Mouse (Mus musculus) monocyte, adult 2 months (primary cell): ENCODE results near the gene Morc3.
"Not testable (repeated sequence)": the region's sequence is repeated elsewhere in the genome, so short reads cannot be mapped to it uniquely, and the experiment has no call there.

Experiments used
- DNase-seq, 2 experiments: peaks; one replicate each; pipeline ENCODE4 v3.0.0; 2022; ENCODE audit warnings: low spot score in 2 of 2, low read depth in 1 of 2

Morc3 gene

GRCm38 (mm10) chr16:93818691-93819324 lies 13.1 kb upstream of the Morc3 start:
- peak in 1 of 2 experiments; percentile 10 for DNase-seq

- no peak for DNase-seq
These were observed 12.6 kb upstream of the Morc3 start for GRCm38 (mm10) chr16:93819325-93819696.

GRCm38 (mm10) chr16:93820040-93820439 lies 11.9 kb upstream of the Morc3 start:
- no peak for DNase-seq

GRCm38 (mm10) chr16:93821706-93822105 lies 10.2 kb upstream of the Morc3 start:
- no peak for DNase-seq

- not testable (repeated sequence) for DNase-seq
These were observed 9.3 kb upstream of the Morc3 start for GRCm38 (mm10) chr16:93822433-93823225.

- DNase-seq: no peak
These were observed 7.1 kb upstream of the Morc3 start for GRCm38 (mm10) chr16:93824799-93825198.

GRCm38 (mm10) chr16:93825463-93825862 lies 6.5 kb upstream of the Morc3 start:
- DNase-seq: no peak

- no peak for DNase-seq
These were observed 5.9 kb upstream of the Morc3 start for GRCm38 (mm10) chr16:93826054-93826453.

- not testable (repeated sequence) for DNase-seq
These were observed 5.4 kb upstream of the Morc3 start for GRCm38 (mm10) chr16:93826478-93826877.

GRCm38 (mm10) chr16:93826909-93827308 lies 5.0 kb upstream of the Morc3 start:
- DNase-seq: no peak

- DNase-seq: no peak
These were observed 2.4 kb upstream of the Morc3 start for GRCm38 (mm10) chr16:93829526-93829925.

GRCm38 (mm10) chr16:93830071-93830470 lies 1.9 kb upstream of the Morc3 start:
- no peak for DNase-seq

- no peak for DNase-seq
These were observed 1.0 kb upstream of the Morc3 start for GRCm38 (mm10) chr16:93830916-93831315.

GRCm38 (mm10) chr16:93832451-93833276 lies 743 bp downstream of the Morc3 start:
- peak in 1 of 2 experiments; percentile 54 for DNase-seq

GRCm38 (mm10) chr16:93833551-93833950 lies 1.6 kb downstream of the Morc3 start:
- peak in 1 of 2 experiments; percentile 16 for DNase-seq

GRCm38 (mm10) chr16:93834076-93834475 lies 2.2 kb downstream of the Morc3 start:
- no peak for DNase-seq

- no peak for DNase-seq
These were observed 7.1 kb downstream of the Morc3 start for GRCm38 (mm10) chr16:93839049-93839448.

GRCm38 (mm10) chr16:93850527-93850926 lies 18.6 kb downstream of the Morc3 start:
- DNase-seq: no peak

GRCm38 (mm10) chr16:93859967-93860366 lies 28.0 kb downstream of the Morc3 start:
- DNase-seq: no peak

- DNase-seq: no peak
These were observed 28.8 kb downstream of the Morc3 start for GRCm38 (mm10) chr16:93860686-93861085.

- no peak for DNase-seq
These were observed 42.9 kb downstream of the Morc3 start for GRCm38 (mm10) chr16:93874841-93875240.
